Comparison of ENCODE assay signal across 10 mouse cellular contexts in the genomic region with DNA sequence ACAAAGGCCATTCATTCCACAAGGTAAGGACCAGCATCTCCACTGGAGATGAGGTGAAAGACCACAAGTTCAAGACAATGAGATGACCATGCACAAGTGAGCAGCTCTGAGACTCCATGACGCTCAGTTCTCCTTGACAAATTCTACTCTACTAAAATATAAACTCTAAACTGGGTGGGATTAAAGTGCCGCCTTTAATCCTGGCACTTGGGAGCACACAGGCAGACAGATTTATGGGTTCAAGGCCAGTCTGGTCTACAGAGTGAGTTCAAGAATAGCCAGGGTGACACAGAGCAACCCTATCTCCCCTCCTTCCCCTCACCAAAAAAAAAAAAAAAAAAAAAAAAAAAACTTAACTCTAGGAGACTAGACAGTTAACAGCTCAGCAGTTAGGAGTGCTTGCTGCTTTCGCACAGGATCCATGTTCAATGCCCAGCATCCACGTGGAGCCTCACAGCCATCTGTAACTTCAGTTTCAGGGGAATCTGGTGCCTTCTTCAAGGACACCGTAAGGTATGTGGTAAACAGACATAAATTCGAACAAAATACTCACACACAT. TPM values are rescaled to one million over a fixed set of nuclear protein-coding genes. Genes with fewer than 3 reads are reported as not detected.
DNase-seq lines count a peak whose midpoint lies in the region; ATAC-seq lines count a peak whose summit lies in the region.
"Had no signal": no experiment of that assay in that cellular context is flagged by ENCODE, and none has a peak within 500 bp of the region (broad histone marks: within the 10 kb centered on the region; RNA-seq: fewer than 3 reads in every experiment).

No protein-coding gene starts in this region.

- H3K4me2 ChIP-seq in forebrain, embryonic 14.5 days (ENCODE audit: low read length): peak overlapping the region; percentile 89; the same call in 1 of the 2 replicates
- no peak overlapping the region for H3K4me2 ChIP-seq in forebrain, embryonic 11.5 days (ENCODE audit: low read depth, low read length, severe bottlenecking)
- H3K4me2 ChIP-seq in lung, embryonic 15.5 days: peak overlapping the region; percentile 57
- H3K4me2 ChIP-seq in intestine, embryonic 15.5 days (replicated peaks): peak overlapping the region; percentile 59
- H3K4me2 ChIP-seq in neural tube, embryonic 15.5 days: peak overlapping the region; percentile 68

- no peak overlapping the region for H3K4me3 ChIP-seq in forebrain, embryonic 14.5 days (ENCODE audit: low read depth, low read length)
- no peak overlapping the region for H3K4me3 ChIP-seq in forebrain, embryonic 11.5 days (ENCODE audit: low read depth, low read length)
- H3K4me3 ChIP-seq in lung, embryonic 15.5 days: peak overlapping the region; percentile 64
- H3K4me3 ChIP-seq in intestine, embryonic 15.5 days (replicated peaks): peak overlapping the region; percentile 55
- peak overlapping the region; percentile 78; the same call in 1 of the 2 replicates for H3K4me3 ChIP-seq in neural tube, embryonic 15.5 days (replicated peaks)

- no peak overlapping the region for H3K27ac ChIP-seq in forebrain, embryonic 14.5 days (ENCODE audit: low read depth, low read length)
- H3K27ac ChIP-seq in forebrain, embryonic 11.5 days (ENCODE audit: low read depth, low read length): no peak overlapping the region
- peak overlapping the region; percentile 75 for H3K27ac ChIP-seq in lung, embryonic 15.5 days
- H3K27ac ChIP-seq in intestine, embryonic 15.5 days: peak overlapping the region; percentile 23; the same call in 1 of the 2 replicates
- no peak overlapping the region for H3K27ac ChIP-seq in neural tube, embryonic 15.5 days (replicated peaks)

- peaks cover 15% of the 10 kb centered on the region for H3K4me1 ChIP-seq in forebrain, embryonic 14.5 days (ENCODE audit: control insufficient read depth, insufficient read depth, low read length)
- peaks cover 7% of the 10 kb centered on the region; the same call in 1 of the 2 replicates for H3K4me1 ChIP-seq in forebrain, embryonic 11.5 days (replicated peaks; ENCODE audit: control insufficient read depth, insufficient read depth, low read length)
- H3K4me1 ChIP-seq in lung, embryonic 15.5 days: peaks cover 30% of the 10 kb centered on the region
- H3K4me1 ChIP-seq in intestine, embryonic 15.5 days (replicated peaks): peaks cover 19% of the 10 kb centered on the region; the same call in 1 of the 2 replicates
- H3K4me1 ChIP-seq in neural tube, embryonic 15.5 days: peaks cover 32% of the 10 kb centered on the region

- no peaks in the 10 kb centered on the region for H3K9me3 ChIP-seq in forebrain, embryonic 14.5 days (replicated peaks; ENCODE audit: control insufficient read depth, low read length)
- no peaks in the 10 kb centered on the region for H3K9me3 ChIP-seq in forebrain, embryonic 11.5 days (ENCODE audit: control insufficient read depth, low read length)
- no peaks in the 10 kb centered on the region for H3K9me3 ChIP-seq in lung, embryonic 15.5 days
- H3K9me3 ChIP-seq in intestine, embryonic 15.5 days: no peaks in the 10 kb centered on the region
- H3K9me3 ChIP-seq in neural tube, embryonic 15.5 days (replicated peaks): no peaks in the 10 kb centered on the region; the same call in 1 of the 2 replicates

- DNase-seq in forebrain, embryonic 14.5 days (ENCODE audit: low spot score): no peak
- no peak for DNase-seq in forebrain, embryonic 11.5 days (ENCODE audit: low spot score)
- no peak for DNase-seq in lung, postnatal 4 days
- DNase-seq in T-cell, adult 2 months (ENCODE audit: low spot score): no peak
- no peak for DNase-seq in right cerebral cortex, adult 2 months (ENCODE audit: low spot score in 2 of 2)
- DNase-seq: kidney, adult 18-20 months had no signal

- H3K36me3 ChIP-seq in forebrain, embryonic 14.5 days (ENCODE audit: control insufficient read depth, insufficient read depth, low read length): no peaks in the 10 kb centered on the region
- no peaks in the 10 kb centered on the region for H3K36me3 ChIP-seq in forebrain, embryonic 11.5 days (ENCODE audit: control insufficient read depth, insufficient read depth, low read length)
- peaks cover 35% of the 10 kb centered on the region for H3K36me3 ChIP-seq in lung, embryonic 15.5 days
- peaks cover 12% of the 10 kb centered on the region for H3K36me3 ChIP-seq in intestine, embryonic 15.5 days
- no peaks in the 10 kb centered on the region for H3K36me3 ChIP-seq in neural tube, embryonic 15.5 days

- no peak for ATAC-seq in forebrain, embryonic 14.5 days
- ATAC-seq in forebrain, embryonic 11.5 days (replicated peaks; ENCODE audit: low FRiP score): no peak
- ATAC-seq in lung, embryonic 15.5 days (ENCODE audit: borderline replicate concordance, extremely low read depth, low FRiP score, low TSS enrichment): no peak
- ATAC-seq in intestine, embryonic 15.5 days: no peak
- no peak for ATAC-seq in neural tube, embryonic 15.5 days (ENCODE audit: low FRiP score)
- ATAC-seq: CD4-positive, CD25-positive, alpha-beta regulatory T cell, adult 4 months had no signal

- no peak overlapping the region for H3K9ac ChIP-seq in forebrain, embryonic 14.5 days (ENCODE audit: low read length)
- H3K9ac ChIP-seq in forebrain, embryonic 11.5 days (ENCODE audit: low read length): no peak overlapping the region
- H3K9ac ChIP-seq in lung, embryonic 15.5 days: peak overlapping the region; percentile 75
- H3K9ac ChIP-seq in intestine, embryonic 15.5 days: peak overlapping the region; percentile 68; the same call in 1 of the 2 replicates
- H3K9ac ChIP-seq in neural tube, embryonic 15.5 days (replicated peaks): no peak overlapping the region

- WGBS in forebrain, embryonic 14.5 days: 95% methylated on average over 6 of the region's 6 CpGs
- WGBS in forebrain, embryonic 11.5 days: 91% methylated on average over 6 of the region's 6 CpGs
- 52% methylated on average over 6 of the region's 6 CpGs for WGBS in lung, embryonic 15.5 days
- 55% methylated on average over 6 of the region's 6 CpGs for WGBS in intestine, embryonic 15.5 days
- 87% methylated on average over 6 of the region's 6 CpGs for WGBS in neural tube, embryonic 15.5 days

- no peaks in the 10 kb centered on the region for H3K27me3 ChIP-seq in forebrain, embryonic 14.5 days (replicated peaks; ENCODE audit: control insufficient read depth, insufficient read depth, low read length)
- H3K27me3 ChIP-seq in forebrain, embryonic 11.5 days (ENCODE audit: control insufficient read depth, insufficient read depth, low read length): no peaks in the 10 kb centered on the region
- no peaks in the 10 kb centered on the region for H3K27me3 ChIP-seq in lung, embryonic 15.5 days
- no peaks in the 10 kb centered on the region for H3K27me3 ChIP-seq in intestine, embryonic 15.5 days (replicated peaks)
- H3K27me3 ChIP-seq in neural tube, embryonic 15.5 days (replicated peaks): no peaks in the 10 kb centered on the region

RNA-seq across cellular contexts. Expression of a gene that starts 2.1 kb away (rescaled TPM):
- polyA plus RNA-seq in forebrain, embryonic 14.5 days (2014; fragmentation: Nextera tagmentation; extraction: Ambion mirVana): 9.6 and 10.9 TPM in 2 replicates
- polyA plus RNA-seq in forebrain, embryonic 11.5 days (2014; fragmentation: Nextera tagmentation; extraction: Ambion mirVana): 21.0 and 21.7 TPM in 2 replicates
- 58.4 and 62.5 TPM in 2 replicates for polyA plus RNA-seq in lung, embryonic 15.5 days (2015; fragmentation: Nextera tagmentation; extraction: Ambion mirVana)
- 37.5 and 38.9 TPM in 2 replicates for polyA plus RNA-seq in intestine, embryonic 15.5 days (2015; fragmentation: Nextera tagmentation; extraction: Ambion mirVana)
- 10.1 and 12.6 TPM in 2 replicates for polyA plus RNA-seq in neural tube, embryonic 15.5 days (2015; fragmentation: Nextera tagmentation; extraction: Ambion mirVana)

Comparison
In these comparisons a context has a peak if more than half of its experiments do, and no peak if none do; other contexts are left out.
1. H3K27ac ChIP-seq: peak in lung, embryonic 15.5 days (single experiment) and intestine, embryonic 15.5 days (single experiment); none in forebrain, embryonic 14.5 days (single experiment), forebrain, embryonic 11.5 days (single experiment) and neural tube, embryonic 15.5 days (single experiment).
2. H3K4me3 ChIP-seq: peak in lung, embryonic 15.5 days (single experiment), intestine, embryonic 15.5 days (single experiment) and neural tube, embryonic 15.5 days (single experiment); none in forebrain, embryonic 14.5 days (single experiment) and forebrain, embryonic 11.5 days (single experiment).
3. H3K9ac ChIP-seq: peak in lung, embryonic 15.5 days (single experiment) and intestine, embryonic 15.5 days (single experiment); none in forebrain, embryonic 14.5 days (single experiment), forebrain, embryonic 11.5 days (single experiment) and neural tube, embryonic 15.5 days (single experiment).